Mouse (Mus musculus): ENCODE data around the gene 5330417C22Rik. TPM values are rescaled to one million over a fixed set of nuclear protein-coding genes. Genes with fewer than 3 reads are reported as not detected.
A peak's percentile ranks its signal among the peaks of the same experiment; 100 is the strongest.
"Not testable (repeated sequence)": the region's sequence is repeated elsewhere in the genome, so short reads cannot be mapped to it uniquely, and the experiment has no call there.

Gene 5330417C22Rik
- polyA plus RNA-seq, 1 experiment from 2014 or later, result 3.1 TPM

GRCm38 (mm10) chr3:108518276-108518675 lies 18.1 kb downstream of the 5330417C22Rik start:
- Histone ChIP-seq H3K27ac (no peak overlapping the region), H3K36me3 (no peaks in the 10 kb centered on the region), H3K9me3 (replicated peaks) (no peaks in the 10 kb centered on the region), H3K4me3 (no peak overlapping the region), H3K4me2 (replicated peaks) (no peak overlapping the region), H3K4me1 (no peaks in the 10 kb centered on the region), H3K9ac (no peak overlapping the region), H3K27me3 (peaks cover 5% of the 10 kb centered on the region; the same call in 1 of the 2 replicates)
- ATAC-seq (ENCODE audit: low FRiP score), result no peak
- WGBS, result 70% methylated on average over 4 of the region's 4 CpGs

GRCm38 (mm10) chr3:108513465-108513864 lies 22.9 kb downstream of the 5330417C22Rik start:
- Histone ChIP-seq H3K4me3 (no peak overlapping the region), H3K4me2 (replicated peaks) (no peak overlapping the region), H3K36me3 (no peaks in the 10 kb centered on the region), H3K9me3 (replicated peaks) (no peaks in the 10 kb centered on the region), H3K4me1 (peaks cover 14% of the 10 kb centered on the region), H3K9ac (no peak overlapping the region), H3K27me3 (no peaks in the 10 kb centered on the region), H3K27ac (no peak overlapping the region)
- ATAC-seq (ENCODE audit: low FRiP score), result no peak
- WGBS, result 70% methylated on average over 3 of the region's 3 CpGs

DNA sequence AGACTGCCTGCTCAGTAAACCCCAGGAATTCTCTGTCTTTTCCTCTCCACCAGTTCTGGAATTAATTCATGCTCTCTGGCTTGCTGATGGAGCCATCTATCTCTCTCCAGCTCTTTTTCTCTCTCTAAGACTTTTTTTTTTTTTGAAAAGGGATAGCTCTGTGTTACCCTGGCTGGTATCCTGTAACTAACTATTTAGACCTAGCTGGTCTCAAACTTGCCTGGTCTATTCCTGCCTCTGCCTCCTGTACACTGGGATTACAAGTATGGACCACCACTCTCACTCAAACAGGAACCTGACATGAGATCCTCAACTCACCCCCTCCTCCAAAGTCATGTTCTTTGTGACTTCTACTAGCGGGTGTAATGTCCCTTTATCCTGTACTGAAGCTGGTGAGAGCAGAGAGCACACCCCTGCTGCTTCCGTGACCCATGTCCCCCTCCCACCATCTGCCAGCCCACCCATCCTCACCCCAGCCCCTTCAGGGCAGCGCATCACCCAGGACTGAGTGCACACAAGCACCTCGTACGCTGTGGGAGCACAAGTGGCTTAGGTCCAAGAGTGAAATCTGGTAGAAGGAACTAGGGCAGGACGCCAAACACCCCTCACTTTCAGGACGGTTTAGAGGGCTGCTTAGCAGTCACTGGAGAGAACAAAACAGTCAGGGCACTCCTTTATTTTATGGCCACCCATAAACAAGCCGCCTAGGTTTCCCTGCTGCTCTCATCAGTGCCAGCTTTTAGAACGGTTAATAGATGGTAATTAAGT lies 25.4 kb downstream of the 5330417C22Rik start:
- Histone ChIP-seq H3K4me3 (no peak overlapping the region), H3K4me2 (replicated peaks) (no peak overlapping the region), H3K27ac (peak overlapping the region; percentile 70), H3K9ac (no peak overlapping the region), H3K9me3 (replicated peaks) (no peaks in the 10 kb centered on the region), H3K36me3 (no peaks in the 10 kb centered on the region), H3K27me3 (no peaks in the 10 kb centered on the region), H3K4me1 (peaks cover 14% of the 10 kb centered on the region)
- ATAC-seq (ENCODE audit: low FRiP score), result peak; percentile 79
- WGBS, result 18% methylated on average over 9 of the region's 9 CpGs

DNA sequence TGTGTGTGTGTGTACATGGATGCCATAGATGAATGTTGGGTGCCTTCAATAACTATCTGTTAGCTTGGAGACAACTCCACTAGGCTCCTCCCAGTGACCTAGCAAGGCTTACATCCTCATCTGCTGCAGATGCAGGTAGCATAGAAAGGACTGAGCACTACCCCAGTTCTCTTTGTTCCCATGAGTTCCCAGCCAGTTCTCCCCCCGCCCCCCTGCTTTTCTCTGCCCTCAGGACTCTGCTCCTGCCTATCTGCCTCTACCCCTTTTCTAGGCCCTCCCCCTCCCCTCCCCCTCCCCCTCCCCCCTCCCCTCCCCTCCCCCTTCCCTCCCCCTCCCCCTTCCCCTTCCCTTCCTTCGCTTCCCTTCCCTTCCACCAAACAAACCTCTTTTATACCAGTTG lies 26.2 kb downstream of the 5330417C22Rik start:
- peaks cover 14% of the 10 kb centered on the region for H3K4me1 ChIP-seq
- ATAC-seq (ENCODE audit: low FRiP score), result peak; percentile 46; the same call in 1 of the 2 replicates
- H3K4me2 ChIP-seq (replicated peaks), result no peak overlapping the region
- no peaks in the 10 kb centered on the region for H3K9me3 ChIP-seq (replicated peaks)
- H3K4me3 ChIP-seq, result no peak overlapping the region
- no peak overlapping the region for H3K27ac ChIP-seq
- WGBS, result 30% methylated on average over 2 of the region's 2 CpGs
- no peaks in the 10 kb centered on the region for H3K27me3 ChIP-seq
- H3K9ac ChIP-seq, result no peak overlapping the region
- H3K36me3 ChIP-seq, result no peaks in the 10 kb centered on the region

DNA sequence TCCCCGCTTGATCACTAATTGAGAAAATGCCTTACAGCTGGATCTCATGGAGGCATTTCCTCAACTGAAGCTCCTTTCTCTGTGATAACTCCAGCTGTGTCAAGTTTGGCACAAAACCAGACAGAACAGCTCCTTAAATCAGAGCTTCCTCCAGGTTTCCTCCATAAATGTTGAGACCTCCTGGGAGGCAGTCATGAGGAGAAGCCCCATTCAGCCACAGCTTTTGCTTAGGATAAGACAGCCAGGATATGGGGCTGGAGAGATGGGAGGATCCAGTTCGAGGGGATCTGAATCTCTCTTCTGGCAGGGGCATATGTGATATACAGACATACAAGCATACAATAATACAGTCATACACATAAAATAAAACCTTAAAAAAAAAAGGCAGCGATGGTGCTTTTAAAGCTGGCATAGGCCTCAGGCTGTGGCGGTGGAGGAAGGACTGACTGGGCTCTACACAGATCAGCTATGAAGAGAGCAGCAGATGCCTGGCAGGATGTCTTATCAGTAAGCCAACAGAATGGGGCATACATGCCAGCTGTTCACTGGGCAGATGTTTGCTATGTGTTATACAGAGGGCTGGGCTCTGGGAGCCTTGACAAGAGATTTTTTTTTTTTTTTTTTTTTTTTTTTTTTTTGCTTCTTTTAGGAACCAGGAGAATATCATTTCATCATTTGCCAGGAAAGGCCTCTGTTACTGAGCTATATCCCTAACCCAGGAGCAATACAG lies 27.4 kb downstream of the 5330417C22Rik start:
- Histone ChIP-seq H3K36me3 (no peaks in the 10 kb centered on the region), H3K4me1 (peaks cover 14% of the 10 kb centered on the region), H3K9me3 (replicated peaks) (no peaks in the 10 kb centered on the region), H3K27ac (no peak overlapping the region), H3K4me3 (no peak overlapping the region), H3K9ac (no peak overlapping the region), H3K27me3 (no peaks in the 10 kb centered on the region), H3K4me2 (replicated peaks) (no peak overlapping the region)
- no peak for ATAC-seq (ENCODE audit: low FRiP score)
- WGBS, result 84% methylated on average over 4 of the region's 4 CpGs

DNA sequence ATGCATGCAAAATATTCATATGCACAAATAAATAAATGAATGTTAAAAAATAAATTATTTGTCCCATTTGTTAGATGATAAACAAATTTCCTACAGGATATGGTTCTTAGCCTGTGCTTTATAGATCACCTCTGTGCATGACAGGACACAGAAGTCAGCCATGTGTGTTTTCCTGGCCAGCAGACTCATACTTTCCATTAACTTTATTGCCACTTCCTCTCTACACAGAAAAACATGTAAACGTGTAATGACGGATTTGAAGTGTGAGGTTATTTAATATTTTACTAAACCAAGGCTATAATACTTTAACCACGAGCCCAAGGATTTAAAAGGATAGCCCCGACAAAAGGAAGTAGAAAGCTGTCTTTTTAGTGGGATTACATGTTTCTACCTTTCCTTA lies 32.4 kb downstream of the 5330417C22Rik start:
- H3K9ac ChIP-seq, result no peak overlapping the region
- H3K9me3 ChIP-seq (replicated peaks), result no peaks in the 10 kb centered on the region
- no peak for ATAC-seq (ENCODE audit: low FRiP score)
- H3K4me3 ChIP-seq, result no peak overlapping the region
- no peaks in the 10 kb centered on the region for H3K27me3 ChIP-seq
- H3K4me2 ChIP-seq (replicated peaks), result no peak overlapping the region
- H3K36me3 ChIP-seq, result no peaks in the 10 kb centered on the region
- no peak overlapping the region for H3K27ac ChIP-seq
- H3K4me1 ChIP-seq, result no peaks in the 10 kb centered on the region
- WGBS, result 86% methylated on average over 4 of the region's 4 CpGs

DNA sequence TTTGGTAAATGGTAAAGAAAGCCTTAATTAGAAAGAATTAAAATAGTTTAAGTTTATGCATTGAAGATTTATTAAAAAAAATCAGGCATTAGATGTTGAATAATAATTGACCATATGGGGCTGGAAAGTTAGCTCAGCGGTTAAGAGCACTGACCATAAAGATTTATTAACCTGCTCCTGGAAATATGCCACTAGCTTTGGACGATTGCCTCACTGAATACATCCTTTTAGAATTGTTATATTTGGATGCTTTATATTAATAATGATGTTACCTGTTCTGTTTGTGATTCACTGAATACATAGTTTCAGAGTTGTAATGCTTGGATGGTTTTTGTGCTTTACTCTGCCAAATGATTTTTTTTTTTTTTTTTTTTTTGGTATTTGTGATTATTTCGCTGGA lies 34.9 kb downstream of the 5330417C22Rik start:
- H3K9me3 ChIP-seq (replicated peaks); H3K9ac ChIP-seq; H3K4me3 ChIP-seq; H3K4me2 ChIP-seq (replicated peaks); ATAC-seq (ENCODE audit: low FRiP score); H3K4me1 ChIP-seq; H3K36me3 ChIP-seq; H3K27me3 ChIP-seq; H3K27ac ChIP-seq: not testable (repeated sequence)
- 88% methylated on average over 3 of the region's 3 CpGs for WGBS

- Histone ChIP-seq H3K4me3 (no peak overlapping the region), H3K27me3 (no peaks in the 10 kb centered on the region), H3K36me3 (no peaks in the 10 kb centered on the region), H3K4me2 (replicated peaks) (no peak overlapping the region), H3K9ac (no peak overlapping the region), H3K27ac (no peak overlapping the region), H3K4me1 (peaks cover 8% of the 10 kb centered on the region; the same call in 1 of the 2 replicates), H3K9me3 (replicated peaks) (no peaks in the 10 kb centered on the region)
- WGBS, result 65% methylated on average over 8 of the region's 8 CpGs
- no peak for ATAC-seq (ENCODE audit: low FRiP score)
These were observed 36.5 kb downstream of the 5330417C22Rik start for GRCm38 (mm10) chr3:108499826-108500225.

GRCm38 (mm10) chr3:108497602-108498001 lies 38.7 kb downstream of the 5330417C22Rik start:
- H3K27me3 ChIP-seq, result no peaks in the 10 kb centered on the region
- H3K27ac ChIP-seq, result no peak overlapping the region
- peaks cover 8% of the 10 kb centered on the region; the same call in 1 of the 2 replicates for H3K4me1 ChIP-seq
- 0 out of 2 replicates have a peak, but pooled peaks have one; percentile 15 for ATAC-seq (ENCODE audit: low FRiP score)
- H3K9ac ChIP-seq, result no peak overlapping the region
- H3K4me3 ChIP-seq, result no peak overlapping the region
- no peaks in the 10 kb centered on the region for H3K36me3 ChIP-seq
- no peak overlapping the region for H3K4me2 ChIP-seq (replicated peaks)
- H3K9me3 ChIP-seq (replicated peaks), result no peaks in the 10 kb centered on the region
- WGBS, result 48% methylated on average over 9 of the region's 9 CpGs

GRCm38 (mm10) chr3:108495486-108495885 lies 40.9 kb downstream of the 5330417C22Rik start:
- no peak overlapping the region for H3K27ac ChIP-seq
- peak; percentile 46; the same call in 1 of the 2 replicates for ATAC-seq (ENCODE audit: low FRiP score)
- H3K9me3 ChIP-seq (replicated peaks), result no peaks in the 10 kb centered on the region
- H3K4me3 ChIP-seq, result no peak overlapping the region
- WGBS, result 48% methylated on average over 4 of the region's 4 CpGs
- H3K4me2 ChIP-seq (replicated peaks), result no peak overlapping the region
- H3K27me3 ChIP-seq, result no peaks in the 10 kb centered on the region
- peaks cover 8% of the 10 kb centered on the region; the same call in 1 of the 2 replicates for H3K4me1 ChIP-seq
- H3K9ac ChIP-seq, result no peak overlapping the region
- H3K36me3 ChIP-seq, result no peaks in the 10 kb centered on the region

DNA sequence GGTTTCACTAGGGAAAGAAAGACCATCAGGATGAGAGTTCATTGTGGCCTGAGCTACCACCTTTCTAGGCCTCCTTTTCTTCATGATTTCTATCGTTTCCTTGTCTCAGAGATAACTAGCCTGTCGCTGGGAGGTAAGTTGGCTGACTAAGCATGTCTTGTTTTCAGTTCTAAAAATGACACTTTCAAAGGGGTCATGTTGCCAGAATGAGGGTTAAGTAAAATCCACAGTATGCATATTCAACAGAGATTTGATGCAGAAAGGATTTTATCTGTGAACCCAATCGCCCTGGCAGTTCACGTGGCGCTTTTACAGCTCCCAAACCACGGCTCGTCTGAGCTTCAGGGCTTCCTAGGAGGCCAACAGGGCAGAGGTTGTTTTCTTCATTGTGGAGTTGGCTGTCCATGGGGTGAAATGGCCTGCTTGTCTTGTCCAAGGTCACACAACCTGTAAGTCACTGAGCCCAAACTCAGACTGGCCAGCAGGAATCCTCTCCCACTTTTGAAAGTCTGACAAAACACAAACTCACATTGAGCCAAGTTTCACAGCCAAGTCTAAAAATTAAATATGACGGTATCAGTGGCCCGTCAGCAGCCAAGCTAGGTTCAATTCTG lies 41.4 kb downstream of the 5330417C22Rik start:
- no peaks in the 10 kb centered on the region for H3K27me3 ChIP-seq
- H3K4me2 ChIP-seq (replicated peaks), result no peak overlapping the region
- H3K27ac ChIP-seq, result no peak overlapping the region
- no peak for ATAC-seq (ENCODE audit: low FRiP score)
- H3K9me3 ChIP-seq (replicated peaks), result no peaks in the 10 kb centered on the region
- no peaks in the 10 kb centered on the region for H3K36me3 ChIP-seq
- no peak overlapping the region for H3K4me3 ChIP-seq
- 77% methylated on average over 9 of the region's 9 CpGs for WGBS
- peaks cover 8% of the 10 kb centered on the region; the same call in 1 of the 2 replicates for H3K4me1 ChIP-seq
- H3K9ac ChIP-seq, result no peak overlapping the region

DNA sequence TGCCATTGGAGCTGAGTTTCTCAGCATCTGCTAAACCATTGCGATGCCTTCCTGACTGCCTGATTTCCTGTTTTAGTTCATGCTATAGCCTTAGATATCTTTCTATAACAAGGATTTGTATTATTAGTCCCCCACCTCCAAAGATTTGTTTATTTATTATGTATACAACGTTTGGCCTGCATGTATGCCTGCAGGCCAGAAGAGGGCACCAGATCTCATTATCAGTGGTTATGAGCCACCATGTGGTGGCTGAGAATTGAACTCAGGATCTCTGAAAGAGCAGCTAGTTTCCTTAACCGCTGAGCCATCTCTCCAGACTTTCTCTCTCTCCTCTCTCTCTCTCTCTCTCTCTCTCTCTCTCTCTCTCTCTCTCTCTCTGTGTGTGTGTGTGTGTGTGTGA lies 46.4 kb downstream of the 5330417C22Rik start:
- ATAC-seq (ENCODE audit: low FRiP score), result no peak
- H3K27ac ChIP-seq, result no peak overlapping the region
- no peak overlapping the region for H3K9ac ChIP-seq
- no peaks in the 10 kb centered on the region for H3K36me3 ChIP-seq
- no peaks in the 10 kb centered on the region for H3K9me3 ChIP-seq (replicated peaks)
- no peaks in the 10 kb centered on the region for H3K27me3 ChIP-seq
- no peaks in the 10 kb centered on the region for H3K4me1 ChIP-seq
- no peak overlapping the region for H3K4me2 ChIP-seq (replicated peaks)
- WGBS, result 39% methylated on average over 3 of the region's 3 CpGs
- no peak overlapping the region for H3K4me3 ChIP-seq

Data from hindbrain, embryonic 12.5 days (tissue).